Mouse (Mus musculus): ENCODE results near the gene Slc25a35. TPM values are rescaled to one million over a fixed set of nuclear protein-coding genes. Genes with fewer than 3 reads are reported as not detected.
"Not testable (repeated sequence)": the region's sequence is repeated elsewhere in the genome, so short reads cannot be mapped to it uniquely, and the experiment has no call there.

The Slc25a35 gene
- total RNA-seq, 2 experiments from 2014 or later, result 30.6 to 55.5 TPM

GRCm38 (mm10) chr11:68957971-68958370, 10.0 kb upstream of the Slc25a35 start:
- no peak for DNase-seq (ENCODE audit: low spot score in 2 of 2)

- no peak for DNase-seq (ENCODE audit: low spot score in 2 of 2)
These were observed 6.3 kb upstream of the Slc25a35 start for GRCm38 (mm10) chr11:68961596-68961995.

GRCm38 (mm10) chr11:68962159-68962558, 5.8 kb upstream of the Slc25a35 start:
- not testable (repeated sequence) for DNase-seq (ENCODE audit: low spot score in 2 of 2)

GRCm38 (mm10) chr11:68963405-68963804, 4.5 kb upstream of the Slc25a35 start:
- DNase-seq (ENCODE audit: low spot score in 2 of 2), result no peak

- no peak for DNase-seq (ENCODE audit: low spot score in 2 of 2)
These were observed 2.9 kb upstream of the Slc25a35 start for GRCm38 (mm10) chr11:68965050-68965449.

- peak in 1 of 2 experiments; percentile 59 for DNase-seq (ENCODE audit: low spot score in 2 of 2)
These were observed 2.1 kb upstream of the Slc25a35 start for GRCm38 (mm10) chr11:68965845-68966244.

GRCm38 (mm10) chr11:68966554-68966953, 1.4 kb upstream of the Slc25a35 start:
- DNase-seq (ENCODE audit: low spot score in 2 of 2), result no peak

GRCm38 (mm10) chr11:68968752-68969151, 821 bp downstream of the Slc25a35 start:
- no peak for DNase-seq (ENCODE audit: low spot score in 2 of 2)

GRCm38 (mm10) chr11:68970232-68970631, 2.3 kb downstream of the Slc25a35 start:
- DNase-seq (ENCODE audit: low spot score in 2 of 2), result no peak

- DNase-seq (ENCODE audit: low spot score in 2 of 2), result peak; percentile 84 to 86
These were observed 5.5 kb downstream of the Slc25a35 start for GRCm38 (mm10) chr11:68973250-68974058.

- DNase-seq (ENCODE audit: low spot score in 2 of 2), result no peak
These were observed 6.1 kb downstream of the Slc25a35 start for GRCm38 (mm10) chr11:68974059-68974450.

GRCm38 (mm10) chr11:68975085-68975484, 7.2 kb downstream of the Slc25a35 start, which contains the start of gene Rangrf:
Gene Rangrf, minus strand, starts transcription at chr11:68975185.
- DNase-seq (ENCODE audit: low spot score in 2 of 2), result no peak

- no peak for DNase-seq (ENCODE audit: low spot score in 2 of 2)
These were observed 7.7 kb downstream of the Slc25a35 start for GRCm38 (mm10) chr11:68975601-68976000.

GRCm38 (mm10) chr11:68979320-68979733, 11.4 kb downstream of the Slc25a35 start:
- no peak for DNase-seq (ENCODE audit: low spot score in 2 of 2)

GRCm38 (mm10) chr11:68980919-68981318, 13.0 kb downstream of the Slc25a35 start:
- no peak for DNase-seq (ENCODE audit: low spot score in 2 of 2)

GRCm38 (mm10) chr11:68982639-68983369, 14.9 kb downstream of the Slc25a35 start:
- DNase-seq (ENCODE audit: low spot score in 2 of 2), result peak; percentile 69 to 81

GRCm38 (mm10) chr11:68987365-68987882, 19.5 kb downstream of the Slc25a35 start:
- DNase-seq (ENCODE audit: low spot score in 2 of 2), result no peak

- no peak for DNase-seq (ENCODE audit: low spot score in 2 of 2)
These were observed 20.4 kb downstream of the Slc25a35 start for GRCm38 (mm10) chr11:68988341-68988740.

GRCm38 (mm10) chr11:68993122-68993521, 25.2 kb downstream of the Slc25a35 start:
- no peak for DNase-seq (ENCODE audit: low spot score in 2 of 2)

- no peak for DNase-seq (ENCODE audit: low spot score in 2 of 2)
These were observed 26.4 kb downstream of the Slc25a35 start for GRCm38 (mm10) chr11:68994377-68994776.

GRCm38 (mm10) chr11:68997080-68997479, 29.1 kb downstream of the Slc25a35 start:
- no peak for DNase-seq (ENCODE audit: low spot score in 2 of 2)

GRCm38 (mm10) chr11:69002782-69003181, 34.9 kb downstream of the Slc25a35 start:
- not testable (repeated sequence) for DNase-seq (ENCODE audit: low spot score in 2 of 2)
